Mouse (Mus musculus) right cerebral cortex, postnatal 4 days (tissue): Measurements from ENCODE around the gene 0610037L13Rik.
A peak's percentile ranks its signal among the peaks of the same experiment; 100 is the strongest.

Experiments
- DNase-seq: peaks from one replicate; pipeline ENCODE4 v3.0.0-alpha.2; 2022

The 0610037L13Rik gene

GRCm38 (mm10) chr4:107889731-107890432 is at the start of gene 0610037L13Rik:
Gene 0610037L13Rik (plus strand): TSS chr4:107889813.
- DNase-seq: peak; percentile 91

GRCm38 (mm10) chr4:107843687-107844086 is 45.9 kb upstream of the 0610037L13Rik start:
- DNase-seq: no peak

DNA sequence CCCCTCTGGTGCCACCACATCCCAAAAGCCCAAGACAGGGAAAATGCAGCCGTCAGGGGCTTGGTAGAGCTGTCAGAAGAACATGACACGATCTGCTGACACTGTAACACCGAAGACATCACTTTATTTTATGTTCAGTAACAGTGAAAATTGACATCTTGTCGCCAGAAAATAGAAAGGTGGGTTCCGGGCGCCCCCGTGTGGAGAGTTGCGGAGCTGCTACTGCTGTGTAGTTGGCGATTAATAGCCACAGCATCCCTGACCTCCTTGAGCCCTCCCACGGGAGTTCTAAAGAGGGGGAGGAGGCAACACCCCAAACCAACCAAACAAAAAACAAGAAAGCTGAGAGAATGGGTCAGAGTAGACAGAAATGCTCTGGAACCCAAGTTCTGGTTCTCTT is 44.6 kb upstream of the 0610037L13Rik start:
- peak; percentile 90 for DNase-seq

DNA sequence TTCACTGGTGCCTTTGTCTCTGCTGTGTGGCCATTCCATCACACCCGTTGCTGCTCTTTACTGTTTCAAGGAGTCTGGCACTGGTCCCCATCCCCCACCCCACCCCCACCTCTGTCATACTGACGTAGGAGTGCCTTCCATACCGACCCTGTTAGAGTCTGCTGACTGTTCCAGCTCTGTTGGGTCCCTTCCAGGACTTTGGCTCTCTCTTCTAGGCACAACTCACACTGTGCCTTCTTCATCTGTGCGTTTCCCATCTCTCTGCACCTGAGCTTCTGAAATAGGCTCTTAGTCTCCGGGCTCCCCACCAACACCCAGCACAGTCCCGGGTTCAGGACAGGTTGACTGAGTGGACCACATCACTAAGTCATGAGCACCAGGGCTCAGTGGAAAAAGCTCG is 42.8 kb upstream of the 0610037L13Rik start:
- no peak for DNase-seq

GRCm38 (mm10) chr4:107848546-107848945 is 41.1 kb upstream of the 0610037L13Rik start:
- no peak for DNase-seq

- no peak for DNase-seq
Observed at GRCm38 (mm10) chr4:107849621-107850020, 40.0 kb upstream of the 0610037L13Rik start.

DNA sequence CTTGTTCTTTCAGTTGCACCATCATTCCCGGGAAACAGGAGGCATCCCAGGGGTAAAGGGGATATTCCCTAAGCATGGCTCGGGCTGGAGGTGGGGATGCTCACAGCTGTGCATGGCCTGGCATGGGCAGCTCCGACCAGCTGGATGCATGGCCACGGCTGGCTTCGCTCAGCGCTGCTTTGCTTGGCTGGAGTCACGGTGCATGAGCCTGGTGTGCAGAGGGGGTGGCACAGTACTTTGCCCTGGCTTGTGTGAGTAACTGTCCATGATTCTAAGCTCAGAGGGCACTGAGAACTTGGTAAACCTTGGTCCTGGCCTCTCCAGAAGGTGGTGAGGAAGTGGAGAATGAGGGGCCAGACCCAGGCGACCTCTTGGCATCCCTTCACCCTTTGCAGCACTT is 39.5 kb upstream of the 0610037L13Rik start:
- DNase-seq: no peak

- DNase-seq: no peak
Observed at GRCm38 (mm10) chr4:107853333-107853732, 36.3 kb upstream of the 0610037L13Rik start.

DNA sequence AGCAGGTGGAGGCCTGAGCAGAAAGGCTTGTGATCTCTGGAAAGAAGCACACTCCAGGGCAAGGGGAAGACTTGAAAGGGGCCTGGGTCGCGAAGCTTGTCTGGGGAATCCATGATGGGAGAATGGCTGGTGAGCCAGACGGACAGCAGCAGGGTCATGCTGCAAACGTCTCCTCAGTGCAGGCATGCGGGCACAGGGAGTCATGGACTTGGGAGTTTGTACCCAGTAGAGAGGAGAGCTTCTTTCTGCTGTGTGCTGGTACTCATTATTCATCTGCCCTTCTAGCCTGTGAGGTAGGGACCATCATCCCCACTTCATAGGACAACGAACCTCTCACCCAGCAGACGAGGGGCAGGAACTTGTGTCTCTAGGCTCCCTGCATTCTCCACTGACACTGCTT is 35.8 kb upstream of the 0610037L13Rik start:
- DNase-seq: no peak

DNA sequence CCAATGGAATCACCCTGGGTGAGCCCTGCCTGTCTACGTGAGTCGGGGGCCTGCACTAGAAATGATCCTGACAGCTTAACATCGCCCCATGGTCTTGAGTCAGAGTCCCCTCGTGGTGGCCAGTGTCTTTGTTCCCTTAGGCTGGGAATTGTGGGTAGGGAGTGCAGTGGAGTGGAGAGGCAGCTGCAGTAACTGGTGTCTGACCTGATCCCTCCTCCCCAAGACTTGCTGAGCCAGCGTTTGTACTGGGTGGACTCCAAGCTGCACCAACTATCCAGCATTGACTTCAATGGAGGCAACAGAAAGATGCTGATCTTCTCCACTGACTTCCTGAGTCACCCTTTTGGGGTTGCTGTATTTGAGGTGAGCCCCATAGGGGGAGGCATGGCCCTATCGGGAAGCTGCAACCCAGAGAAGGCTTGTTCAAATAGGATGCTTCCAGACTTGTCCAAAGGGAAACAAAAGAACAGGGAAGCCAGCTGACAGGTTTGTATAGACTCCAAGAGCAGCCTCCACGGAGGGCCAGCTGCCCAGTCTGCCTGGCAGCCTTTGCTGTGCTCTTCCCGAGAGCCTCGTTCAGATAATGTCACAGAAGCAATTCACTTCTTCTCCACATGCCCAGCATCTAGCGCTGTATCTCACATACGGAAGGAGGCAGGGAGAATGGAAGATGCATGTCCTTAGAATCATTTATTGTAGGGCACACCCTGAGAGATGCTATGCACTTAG is 32.5 kb upstream of the 0610037L13Rik start:
- DNase-seq: no peak

DNA sequence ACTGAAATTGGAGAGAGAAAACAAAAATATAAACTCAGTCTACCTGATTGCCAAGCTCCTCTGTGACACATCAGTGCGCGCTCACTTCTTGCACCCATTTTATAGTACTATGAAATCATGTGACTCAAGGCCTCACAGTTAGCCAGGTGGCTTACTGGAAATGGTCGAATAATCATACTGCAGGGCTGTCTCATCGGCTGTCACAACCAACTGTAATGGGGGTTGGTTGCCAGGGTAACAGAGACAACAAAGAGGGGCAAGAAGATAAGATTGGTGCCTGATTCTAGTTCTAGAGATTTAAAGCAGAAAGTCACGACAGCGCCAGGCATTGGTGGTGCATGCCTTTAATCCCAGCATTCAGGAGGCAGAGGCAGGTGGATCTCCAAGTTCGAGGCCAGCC is 30.6 kb upstream of the 0610037L13Rik start:
- DNase-seq: no peak

DNA sequence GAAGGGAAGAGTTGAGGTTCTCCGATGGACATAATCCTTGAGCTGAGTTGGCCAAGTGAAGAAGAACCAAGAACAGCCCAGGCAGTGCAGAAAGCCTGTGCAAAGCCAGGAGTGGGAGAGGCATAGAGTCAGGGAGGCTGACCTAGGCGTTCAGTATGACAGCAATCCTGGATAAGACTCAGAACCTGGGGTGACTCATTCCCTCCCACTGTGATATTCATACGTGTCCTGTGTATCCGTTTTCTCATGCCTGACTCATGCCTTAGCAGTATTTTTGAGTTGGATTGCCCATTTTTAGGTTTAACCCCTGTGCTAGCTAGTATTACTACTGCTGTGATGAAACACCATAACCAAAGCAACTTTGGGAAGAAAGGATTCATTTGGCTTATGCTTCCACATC is 24.7 kb upstream of the 0610037L13Rik start:
- DNase-seq: no peak

DNA sequence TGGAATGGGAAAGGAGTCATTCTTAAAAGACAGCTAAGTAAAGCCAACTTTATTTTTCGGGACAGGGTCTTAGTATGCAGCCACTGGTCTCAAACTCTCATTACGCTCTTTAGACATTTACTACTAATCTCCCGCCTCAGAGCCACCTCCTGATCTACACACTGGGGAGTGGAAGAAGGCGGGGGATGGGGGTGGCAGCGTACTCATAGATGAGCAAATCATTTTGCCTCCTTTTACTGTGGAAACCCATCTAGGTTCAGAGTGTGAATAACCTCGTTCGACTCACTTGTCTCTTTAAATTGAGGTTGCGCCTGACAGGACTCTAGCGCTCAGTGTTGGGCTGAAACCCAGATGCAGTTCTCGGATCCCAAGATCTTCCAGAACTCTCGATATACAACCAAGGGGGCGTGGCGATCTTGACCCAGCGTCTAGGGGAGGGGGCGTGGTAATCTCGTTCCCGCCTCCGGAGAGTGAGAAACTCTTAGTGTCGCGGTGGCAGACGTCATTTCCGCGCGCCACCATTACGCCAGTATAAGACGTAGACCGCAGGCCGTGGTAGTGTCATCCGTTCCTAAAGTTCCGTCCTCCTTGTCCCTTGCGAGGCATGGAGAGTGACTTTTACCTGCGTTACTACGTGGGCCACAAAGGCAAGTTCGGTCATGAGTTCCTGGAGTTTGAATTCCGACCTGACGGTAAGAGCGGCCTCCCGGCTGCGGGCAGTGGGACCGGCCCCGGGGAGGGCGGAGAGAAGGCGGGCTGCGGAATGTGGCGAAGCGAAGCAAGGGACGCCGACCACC is 10.2 kb upstream of the 0610037L13Rik start, which contains the start of gene Magoh:
Magoh (plus strand) TSS at position 502 of the 797 bp plus-strand sequence.
- peak; percentile 96 for DNase-seq

- DNase-seq: no peak
Observed at GRCm38 (mm10) chr4:107881631-107882030, 8.0 kb upstream of the 0610037L13Rik start.

DNA sequence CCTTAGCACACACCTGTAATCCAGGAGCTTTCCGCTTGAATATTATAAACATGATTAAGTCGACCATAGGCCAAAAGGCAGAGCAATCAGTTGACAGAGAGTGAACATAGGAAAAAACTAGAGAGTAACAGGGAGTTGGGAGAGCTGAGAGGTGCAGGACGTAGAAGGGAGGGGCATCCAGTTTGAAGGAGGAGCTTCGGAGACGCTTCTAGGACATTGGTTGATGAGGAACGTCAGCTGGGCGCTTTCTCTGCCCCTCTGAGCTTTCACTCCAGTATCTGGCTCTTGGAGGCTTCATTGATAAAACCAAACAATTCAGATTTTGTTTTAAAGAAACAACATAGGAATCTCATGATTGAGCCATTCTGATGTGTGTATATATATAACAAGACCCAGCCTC is 3.2 kb upstream of the 0610037L13Rik start:
- DNase-seq: no peak

DNA sequence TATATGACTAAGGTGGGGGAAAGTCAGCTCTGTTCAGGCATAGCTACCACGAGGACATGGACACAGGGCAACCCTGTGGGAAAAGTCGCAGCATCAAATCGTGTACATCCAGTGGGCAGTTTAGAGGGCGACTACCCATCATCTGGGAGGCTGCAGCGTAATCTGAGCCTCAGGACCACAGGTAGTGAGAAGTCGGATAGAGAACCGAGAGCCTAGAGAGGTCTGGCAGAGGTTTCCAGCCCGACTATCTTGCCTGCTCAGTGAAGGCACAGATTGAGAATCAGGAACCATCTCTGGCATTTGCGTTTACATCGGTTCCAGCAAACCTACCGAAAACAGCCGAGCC is 255 bp upstream of the 0610037L13Rik start:
- no peak for DNase-seq

GRCm38 (mm10) chr4:107892663-107893062 is 3.0 kb downstream of the 0610037L13Rik start:
- DNase-seq: no peak

DNA sequence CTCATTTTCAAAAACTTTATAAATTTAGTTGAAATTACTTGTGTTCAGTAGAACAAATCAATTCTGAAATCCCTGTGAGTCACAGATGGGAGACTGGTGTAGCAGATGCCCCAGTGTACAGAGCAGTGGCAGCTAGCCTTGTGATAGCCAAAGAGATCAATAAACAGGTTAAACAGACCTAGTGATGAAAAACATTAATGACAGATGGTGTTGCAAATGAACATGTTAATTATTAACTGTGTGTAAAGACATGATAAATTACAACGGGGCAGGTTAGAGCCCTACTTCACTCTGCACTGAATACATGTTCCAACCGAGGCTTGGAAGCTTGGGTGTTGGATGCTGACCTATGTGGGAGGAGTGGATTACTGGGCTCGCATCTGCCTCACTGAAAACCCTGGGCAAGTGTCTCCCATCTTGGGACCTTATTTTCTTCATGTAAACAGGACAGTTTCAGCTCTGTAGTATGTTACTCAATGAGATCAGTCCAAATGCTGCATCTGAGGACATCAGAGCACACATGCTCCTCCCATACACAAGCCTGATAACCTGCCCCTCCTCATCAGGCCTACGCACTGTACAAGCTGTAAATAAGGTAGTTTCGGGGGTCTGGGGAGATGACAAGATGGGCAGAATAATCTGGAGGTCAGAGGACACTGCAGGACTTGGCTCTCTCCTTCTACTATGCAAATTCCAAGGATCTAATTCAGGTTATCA is 9.8 kb downstream of the 0610037L13Rik start:
- no peak for DNase-seq

DNA sequence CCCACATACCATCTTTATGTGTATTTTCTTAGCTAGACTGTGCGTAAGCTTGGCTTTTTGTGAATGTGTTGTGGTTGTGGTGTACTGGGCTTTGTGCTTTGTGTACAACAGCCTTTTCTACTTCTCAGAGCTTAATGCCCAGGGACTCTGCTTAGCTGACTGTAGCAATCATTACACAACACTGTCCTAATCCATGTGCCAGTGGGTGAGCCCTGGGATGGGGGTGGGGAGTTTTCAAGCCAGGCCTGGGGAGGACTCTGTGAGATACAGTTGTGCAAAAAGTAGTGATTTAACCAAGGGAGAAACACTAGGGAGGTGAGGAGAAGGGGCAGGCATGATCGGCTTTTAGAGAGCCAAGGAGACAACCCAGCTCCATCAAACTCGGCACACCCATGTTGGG is 10.6 kb downstream of the 0610037L13Rik start:
- DNase-seq: no peak

- no peak for DNase-seq
Observed at GRCm38 (mm10) chr4:107904252-107904651, 14.6 kb downstream of the 0610037L13Rik start.

DNA sequence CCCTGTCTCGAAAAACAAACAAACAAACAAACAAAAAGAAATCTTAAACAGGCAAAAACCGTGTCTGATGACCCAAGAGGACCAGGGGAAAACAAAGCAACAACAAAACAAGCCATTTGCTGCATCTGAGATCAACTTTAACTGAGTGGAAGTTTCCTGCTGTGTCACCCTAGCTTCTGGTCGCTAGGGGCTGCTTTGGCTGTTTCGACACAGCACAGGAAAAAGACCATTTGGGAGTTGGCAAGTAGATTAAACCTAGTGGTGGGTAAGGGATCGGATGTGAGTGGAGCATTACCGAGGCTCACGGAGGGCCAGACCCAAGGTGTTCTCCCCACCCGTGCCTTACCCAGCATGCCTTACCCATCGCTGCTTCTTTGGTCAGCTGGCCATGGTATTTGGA is 16.9 kb downstream of the 0610037L13Rik start:
- no peak for DNase-seq

- no peak for DNase-seq
Observed at GRCm38 (mm10) chr4:107910020-107910419, 20.4 kb downstream of the 0610037L13Rik start.

DNA sequence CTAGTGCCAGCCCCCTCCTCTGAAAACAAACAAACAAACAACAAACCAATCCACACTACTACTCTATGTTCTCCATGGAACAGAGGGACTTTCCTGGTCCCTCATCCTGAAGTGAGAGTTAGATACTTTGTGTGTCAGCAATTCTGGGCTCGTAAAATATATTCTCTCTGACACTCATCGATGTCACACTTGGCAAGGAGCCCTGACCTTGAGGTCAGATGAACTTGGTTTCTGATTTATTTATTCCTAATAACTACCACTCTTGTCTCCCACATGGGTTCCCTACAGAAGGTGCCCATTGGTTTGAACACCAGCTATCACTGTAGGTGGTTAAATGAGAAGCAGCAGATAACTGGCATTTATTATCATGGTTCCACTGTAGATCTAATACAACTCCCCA is 30.7 kb downstream of the 0610037L13Rik start:
- no peak for DNase-seq
